Mouse (Mus musculus): ENCODE data around the gene Birc2. TPM values are rescaled to one million over a fixed set of nuclear protein-coding genes. Genes with fewer than 3 reads are reported as not detected.

Birc2 gene
- total RNA-seq, 2 experiments from 2014 or later, result 32.7 to 37.6 TPM

GRCm38 (mm10) chr9:7774538-7774937, 62.3 kb downstream of the Birc2 start:
- H3K27ac ChIP-seq, result no peak overlapping the region
- H3K4me3 ChIP-seq, result no peak overlapping the region
- no peak for DNase-seq (ENCODE audit: low spot score in 2 of 2)
- TF ChIP-seq CTCF (conservative IDR thresholded peaks at IDR 0.05), result no peak

GRCm38 (mm10) chr9:7773686-7774085, 63.2 kb downstream of the Birc2 start:
- no peak for DNase-seq (ENCODE audit: low spot score in 2 of 2)
- Histone ChIP-seq H3K27ac (no peak overlapping the region), H3K4me3 (no peak overlapping the region)
- no peak for TF ChIP-seq CTCF (conservative IDR thresholded peaks at IDR 0.05)

- no peak overlapping the region for H3K27ac ChIP-seq
- no peak for TF ChIP-seq CTCF (conservative IDR thresholded peaks at IDR 0.05)
- DNase-seq (ENCODE audit: low spot score in 2 of 2), result no peak
- H3K4me3 ChIP-seq, result no peak overlapping the region
Observed at GRCm38 (mm10) chr9:7772773-7773454, 64.0 kb downstream of the Birc2 start.

GRCm38 (mm10) chr9:7772361-7772760, 64.5 kb downstream of the Birc2 start:
- TF ChIP-seq CTCF (conservative IDR thresholded peaks at IDR 0.05), result no peak
- no peak overlapping the region for H3K4me3 ChIP-seq

GRCm38 (mm10) chr9:7769491-7769890, 67.4 kb downstream of the Birc2 start:
- Histone ChIP-seq H3K4me3 (no peak overlapping the region), H3K27ac (no peak overlapping the region)
- no peak for TF ChIP-seq CTCF (conservative IDR thresholded peaks at IDR 0.05)
- no peak for DNase-seq (ENCODE audit: low spot score in 2 of 2)

More at GRCm38 (mm10) chr9:7772361-7772760, 64.5 kb downstream of the Birc2 start:
- no peak for DNase-seq (ENCODE audit: low spot score in 2 of 2)
- no peak overlapping the region for H3K27ac ChIP-seq

GRCm38 (mm10) chr9:7769081-7769480, 67.8 kb downstream of the Birc2 start:
- no peak for DNase-seq (ENCODE audit: low spot score in 2 of 2)
- no peak overlapping the region for H3K27ac ChIP-seq
- TF ChIP-seq CTCF (conservative IDR thresholded peaks at IDR 0.05), result no peak

More at GRCm38 (mm10) chr9:7769081-7769480, 67.8 kb downstream of the Birc2 start:
- H3K4me3 ChIP-seq, result no peak overlapping the region

Small RNA genes within 50 kb of the gene (microRNA-seq; reads per million reads assigned to microRNA genes)
- 0 to 0.18 reads per million in 2 experiments for gene Mir5618

Other genes with a start within 250 kb of the Birc2 start
- gene Mmp20, start 208.8 kb downstream of the Birc2 start, total RNA-seq (2021), result not detected
- not detected for gene Mmp7, start 145.0 kb downstream of the Birc2 start, total RNA-seq (2021)
- 10 to 100 TPM in 1 of 2 experiments, 1 to 10 TPM in 1; 9.9 to 11.1 TPM for gene Tmem123, start 73.0 kb downstream of the Birc2 start, total RNA-seq (2021)
- 1 to 10 TPM; 1.1 to 3.0 TPM for gene Birc3, start 36.1 kb upstream of the Birc2 start, total RNA-seq (2021)
- 10 to 100 TPM; 15.7 to 17.7 TPM for gene Yap1, start 167.5 kb upstream of the Birc2 start, total RNA-seq (2021)
- 10 to 100 TPM; 10.8 to 13.3 TPM for gene Cfap300, start 205.8 kb upstream of the Birc2 start, total RNA-seq (2021)

All from layer of hippocampus, adult 2 months (tissue).